Mouse (Mus musculus): ENCODE measurements around the gene Lrmda. TPM values are rescaled to one million over a fixed set of nuclear protein-coding genes. Genes with fewer than 3 reads are reported as not detected.

Gene Lrmda
- total and polyA plus RNA-seq, 2 experiments: 0.18 to 0.50 TPM

DNA sequence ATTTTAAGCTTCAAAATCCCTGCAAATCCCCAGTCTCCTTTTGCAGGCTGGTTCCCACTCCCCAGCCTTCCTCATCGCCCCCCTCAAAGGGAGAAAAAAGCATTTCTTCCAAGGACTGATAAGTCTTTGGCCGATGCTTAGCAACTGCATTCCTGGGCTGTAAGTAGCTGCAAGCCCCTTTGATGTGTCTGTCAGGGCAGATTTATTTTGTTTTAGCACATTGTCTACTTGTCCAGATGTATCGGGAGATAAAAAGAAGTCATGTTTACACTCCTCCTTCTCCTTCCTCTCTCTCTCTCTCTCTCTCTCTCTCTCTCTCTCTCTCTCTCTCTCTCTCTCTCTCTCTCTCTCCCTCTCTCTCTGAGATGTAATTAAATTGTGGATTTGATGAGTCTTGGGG is 787.8 kb downstream of the Lrmda start:
- Histone ChIP-seq H3K4me1 (ENCODE audit: control insufficient read depth, insufficient read depth, low read length) (no peaks in the 10 kb centered on the region), H3K79me2 (ENCODE audit: control insufficient read depth, insufficient read depth, low read length) (no peaks in the 10 kb centered on the region), H3K9ac (ENCODE audit: low read depth, low read length) (no peak overlapping the region), H3K27me3 (ENCODE audit: control insufficient read depth, insufficient read depth, low read length) (no peaks in the 10 kb centered on the region), H3K4me3 (ENCODE audit: insufficient read depth, low read depth, low read length) (no peak overlapping the region), H3K36me3 (ENCODE audit: control insufficient read depth, insufficient read depth, low read length) (no peaks in the 10 kb centered on the region), H3K27ac (replicated peaks; ENCODE audit: insufficient read depth, low read depth, low read length) (no peak overlapping the region)
- WGBS: 81% methylated on average over 3 of the region's 3 CpGs
- DNase-seq (ENCODE audit: extremely low read depth, low read depth, low spot score): no peak
- no peak for TF ChIP-seq POLR2A (IDR thresholded peaks at IDR 0.05; ENCODE audit: extremely low read depth, insufficient read depth, low read length)
- no peak for TF ChIP-seq CTCF (IDR thresholded peaks at IDR 0.05; ENCODE audit: low read depth, low read length)

DNA sequence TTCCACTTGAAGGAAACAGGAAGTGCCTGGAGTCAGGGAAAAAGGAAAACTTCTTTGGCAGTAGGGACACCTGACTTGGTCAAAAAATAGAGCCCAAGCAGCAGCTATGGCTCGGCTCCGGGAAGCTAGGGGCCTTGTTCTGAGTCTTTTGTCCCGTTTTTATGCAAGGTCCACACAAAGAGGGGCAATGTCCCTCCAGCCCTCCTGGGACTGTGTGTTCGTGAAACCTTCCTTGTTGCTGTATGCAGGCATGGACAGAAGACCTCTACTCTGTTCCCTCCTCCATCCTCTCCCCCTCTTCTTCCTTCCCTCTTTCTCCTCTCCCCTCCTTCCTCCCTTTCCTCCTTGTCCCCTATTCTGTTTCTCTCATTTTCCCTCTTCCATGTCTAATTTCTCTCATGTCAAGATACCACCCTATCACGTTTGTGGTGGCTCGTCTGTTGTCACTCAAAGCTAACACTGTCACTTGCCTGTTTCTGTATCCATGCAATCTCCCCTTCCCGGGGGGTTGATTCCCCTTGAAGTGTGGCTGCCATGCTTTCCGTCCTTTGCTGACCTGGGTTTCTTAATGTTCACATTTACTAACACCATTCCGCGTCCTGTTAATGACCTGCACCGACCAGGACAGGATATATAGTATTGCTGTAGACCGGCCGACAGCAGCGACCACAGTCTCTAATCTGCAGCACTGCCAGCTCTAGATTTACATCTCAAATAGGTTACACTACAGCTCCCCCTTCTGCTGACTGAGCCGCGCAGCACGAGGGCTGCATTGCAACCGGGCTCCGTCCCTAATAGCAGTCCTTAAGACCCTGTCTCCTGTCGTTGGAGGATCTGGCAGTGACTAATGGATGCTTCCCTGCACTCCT is 788.4 kb downstream of the Lrmda start:
- peak; percentile 57 for DNase-seq (ENCODE audit: extremely low read depth, low read depth, low spot score)
- Histone ChIP-seq H3K27me3 (ENCODE audit: control insufficient read depth, insufficient read depth, low read length) (no peaks in the 10 kb centered on the region), H3K4me3 (ENCODE audit: insufficient read depth, low read depth, low read length) (no peak overlapping the region), H3K36me3 (ENCODE audit: control insufficient read depth, insufficient read depth, low read length) (no peaks in the 10 kb centered on the region), H3K9ac (ENCODE audit: low read depth, low read length) (no peak overlapping the region), H3K27ac (replicated peaks; ENCODE audit: insufficient read depth, low read depth, low read length) (no peak overlapping the region), H3K79me2 (ENCODE audit: control insufficient read depth, insufficient read depth, low read length) (no peaks in the 10 kb centered on the region), H3K4me1 (ENCODE audit: control insufficient read depth, insufficient read depth, low read length) (no peaks in the 10 kb centered on the region)
- TF ChIP-seq POLR2A (IDR thresholded peaks at IDR 0.05; ENCODE audit: extremely low read depth, insufficient read depth, low read length) (no peak), CTCF (IDR thresholded peaks at IDR 0.05; ENCODE audit: low read depth, low read length) (peak; percentile 91)
- WGBS: 14% methylated on average over 20 of the region's 20 CpGs

DNA sequence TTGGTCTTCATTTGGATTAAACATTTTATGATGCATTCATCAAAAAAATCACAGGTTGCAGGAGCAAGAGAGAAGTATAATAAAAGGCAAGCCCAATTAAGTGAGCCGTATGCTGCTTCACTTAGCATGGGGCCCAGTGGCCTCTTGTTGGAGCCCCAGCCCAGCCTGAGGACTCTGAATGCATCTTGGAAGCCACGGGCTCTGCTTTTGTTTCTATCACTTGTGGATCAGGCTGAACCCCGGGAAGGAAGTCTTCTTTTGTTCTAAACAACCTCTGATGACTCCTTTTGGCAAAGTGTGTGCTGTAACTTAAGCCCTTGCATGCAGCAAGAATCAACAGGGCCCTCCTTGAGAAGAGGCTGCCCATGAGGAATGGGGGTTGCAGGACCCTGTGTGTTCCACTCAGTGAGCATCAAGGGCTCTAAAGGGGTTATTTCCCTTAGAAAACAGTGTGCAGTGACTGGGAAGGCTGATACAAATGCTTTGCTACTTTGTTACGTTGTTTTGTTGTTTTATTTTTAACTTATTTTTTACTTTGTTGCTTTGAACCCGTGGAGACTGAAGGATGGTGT is 789.2 kb downstream of the Lrmda start:
- Histone ChIP-seq H3K36me3 (ENCODE audit: control insufficient read depth, insufficient read depth, low read length) (no peaks in the 10 kb centered on the region), H3K4me1 (ENCODE audit: control insufficient read depth, insufficient read depth, low read length) (no peaks in the 10 kb centered on the region), H3K27me3 (ENCODE audit: control insufficient read depth, insufficient read depth, low read length) (no peaks in the 10 kb centered on the region), H3K4me3 (ENCODE audit: insufficient read depth, low read depth, low read length) (no peak overlapping the region), H3K79me2 (ENCODE audit: control insufficient read depth, insufficient read depth, low read length) (no peaks in the 10 kb centered on the region), H3K9ac (ENCODE audit: low read depth, low read length) (no peak overlapping the region), H3K27ac (replicated peaks; ENCODE audit: insufficient read depth, low read depth, low read length) (no peak overlapping the region)
- no peak for DNase-seq (ENCODE audit: extremely low read depth, low read depth, low spot score)
- TF ChIP-seq CTCF (IDR thresholded peaks at IDR 0.05; ENCODE audit: low read depth, low read length) (no peak), POLR2A (IDR thresholded peaks at IDR 0.05; ENCODE audit: extremely low read depth, insufficient read depth, low read length) (no peak)
- 52% methylated on average over 5 of the region's 5 CpGs for WGBS

DNA sequence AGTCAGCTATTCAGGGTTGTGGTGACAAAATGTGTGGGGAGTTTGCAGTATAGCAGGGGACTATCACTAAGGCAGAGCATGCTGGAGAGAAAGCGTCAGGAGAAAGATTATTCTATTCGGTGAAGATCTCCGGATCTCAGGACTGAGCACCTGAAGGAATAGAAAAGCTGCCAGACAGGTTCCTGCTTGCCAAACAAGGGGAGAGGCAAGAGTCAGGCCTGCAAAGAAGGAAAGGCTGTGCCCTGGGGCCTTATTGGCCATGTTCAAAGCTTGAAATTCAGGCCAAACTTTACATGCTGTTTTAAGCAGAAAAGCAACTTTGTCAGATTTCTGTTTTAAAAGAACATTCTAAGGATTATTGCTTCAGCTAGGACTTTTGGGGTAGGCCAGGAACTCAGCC is 789.7 kb downstream of the Lrmda start:
- Histone ChIP-seq H3K79me2 (ENCODE audit: control insufficient read depth, insufficient read depth, low read length) (no peaks in the 10 kb centered on the region), H3K27me3 (ENCODE audit: control insufficient read depth, insufficient read depth, low read length) (no peaks in the 10 kb centered on the region), H3K36me3 (ENCODE audit: control insufficient read depth, insufficient read depth, low read length) (no peaks in the 10 kb centered on the region), H3K4me1 (ENCODE audit: control insufficient read depth, insufficient read depth, low read length) (no peaks in the 10 kb centered on the region), H3K27ac (replicated peaks; ENCODE audit: insufficient read depth, low read depth, low read length) (no peak overlapping the region), H3K9ac (ENCODE audit: low read depth, low read length) (no peak overlapping the region), H3K4me3 (ENCODE audit: insufficient read depth, low read depth, low read length) (no peak overlapping the region)
- TF ChIP-seq CTCF (IDR thresholded peaks at IDR 0.05; ENCODE audit: low read depth, low read length): no peak
- no peak for TF ChIP-seq POLR2A (IDR thresholded peaks at IDR 0.05; ENCODE audit: extremely low read depth, insufficient read depth, low read length)
- WGBS: 83% methylated on average over 3 of the region's 3 CpGs
- DNase-seq (ENCODE audit: extremely low read depth, low read depth, low spot score): no peak

DNA sequence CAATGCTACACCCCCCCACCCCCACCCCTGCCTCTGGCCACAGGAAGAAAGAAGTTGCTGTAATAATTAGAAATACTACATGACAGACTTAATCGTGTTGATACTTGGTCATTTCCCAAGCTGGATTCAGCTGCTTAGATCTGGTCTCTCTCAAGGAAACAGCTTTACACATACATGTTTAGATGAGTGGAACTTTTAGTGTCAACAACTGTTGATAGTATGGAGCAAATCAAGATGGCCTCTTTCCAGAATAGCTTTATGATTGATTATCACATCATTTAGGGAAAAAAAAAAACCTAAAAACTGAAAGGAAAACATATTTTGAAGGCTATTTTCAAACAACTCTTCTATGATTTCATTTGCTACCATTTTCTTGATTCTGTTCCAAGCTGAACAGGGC is 791.0 kb downstream of the Lrmda start:
- WGBS: 66% methylated on average over 1 of the region's 1 CpGs
- no peaks in the 10 kb centered on the region for H3K36me3 ChIP-seq (ENCODE audit: control insufficient read depth, insufficient read depth, low read length)
- DNase-seq (ENCODE audit: extremely low read depth, low read depth, low spot score): peak; percentile 28
- TF ChIP-seq CTCF (IDR thresholded peaks at IDR 0.05; ENCODE audit: low read depth, low read length): no peak
- TF ChIP-seq POLR2A (IDR thresholded peaks at IDR 0.05; ENCODE audit: extremely low read depth, insufficient read depth, low read length): no peak
- no peaks in the 10 kb centered on the region for H3K4me1 ChIP-seq (ENCODE audit: control insufficient read depth, insufficient read depth, low read length)
- H3K9ac ChIP-seq (ENCODE audit: low read depth, low read length): no peak overlapping the region
- no peaks in the 10 kb centered on the region for H3K79me2 ChIP-seq (ENCODE audit: control insufficient read depth, insufficient read depth, low read length)
- no peak overlapping the region for H3K4me3 ChIP-seq (ENCODE audit: insufficient read depth, low read depth, low read length)
- H3K27ac ChIP-seq (replicated peaks; ENCODE audit: insufficient read depth, low read depth, low read length): no peak overlapping the region
- H3K27me3 ChIP-seq (ENCODE audit: control insufficient read depth, insufficient read depth, low read length): no peaks in the 10 kb centered on the region

DNA sequence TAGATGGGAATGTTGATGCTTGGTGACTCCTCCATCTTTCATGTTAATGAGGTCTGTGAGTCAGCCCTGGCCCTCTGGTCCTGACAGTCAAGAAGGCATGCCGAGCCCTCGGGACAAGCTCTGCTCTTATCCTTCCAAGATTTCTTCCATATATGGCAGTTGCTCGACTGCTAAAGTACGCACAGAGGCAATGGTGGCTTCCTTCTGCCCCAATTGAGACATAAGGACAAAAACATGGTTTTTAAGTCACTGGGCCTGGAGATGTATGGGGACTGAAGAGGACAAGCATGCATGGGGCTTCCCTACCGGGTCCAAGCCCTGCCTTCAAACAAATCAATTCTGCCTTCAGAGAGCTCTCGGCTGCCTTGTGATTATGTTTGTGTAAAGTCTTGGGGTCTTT is 793.3 kb downstream of the Lrmda start:
- Histone ChIP-seq H3K4me3 (ENCODE audit: insufficient read depth, low read depth, low read length) (no peak overlapping the region), H3K9ac (ENCODE audit: low read depth, low read length) (no peak overlapping the region), H3K27me3 (ENCODE audit: control insufficient read depth, insufficient read depth, low read length) (no peaks in the 10 kb centered on the region), H3K36me3 (ENCODE audit: control insufficient read depth, insufficient read depth, low read length) (no peaks in the 10 kb centered on the region), H3K27ac (replicated peaks; ENCODE audit: insufficient read depth, low read depth, low read length) (no peak overlapping the region), H3K79me2 (ENCODE audit: control insufficient read depth, insufficient read depth, low read length) (no peaks in the 10 kb centered on the region), H3K4me1 (ENCODE audit: control insufficient read depth, insufficient read depth, low read length) (no peaks in the 10 kb centered on the region)
- no peak for DNase-seq (ENCODE audit: extremely low read depth, low read depth, low spot score)
- TF ChIP-seq CTCF (IDR thresholded peaks at IDR 0.05; ENCODE audit: low read depth, low read length): no peak
- TF ChIP-seq POLR2A (IDR thresholded peaks at IDR 0.05; ENCODE audit: extremely low read depth, insufficient read depth, low read length): no peak
- WGBS: 84% methylated on average over 6 of the region's 6 CpGs

All from liver, adult 2 months (tissue).